Mouse (Mus musculus) thymus, adult 2 months (tissue): ENCODE measurements around the gene Hip1.

ENCODE experiments used
- CTCF ChIP-seq: fragments of 200-500 bp; IDR thresholded peaks from 2 replicates; pipeline ENCODE4 v1.5.1; 2012; ENCODE audit warnings: mild to moderate bottlenecking, control low read depth, low read length, moderate library complexity, borderline replicate concordance; ENCODE audit not compliant: control insufficient read depth, poor library complexity, insufficient read depth; ENCODE audit errors: extremely low read depth
- POLR2A ChIP-seq: fragments of 200-500 bp; IDR thresholded peaks from 2 replicates; pipeline ENCODE4 v1.6.1; 2012; ENCODE audit warnings: mild to moderate bottlenecking, low read length, control low read depth, moderate library complexity; ENCODE audit not compliant: control insufficient read depth, poor library complexity, insufficient read depth; ENCODE audit errors: extremely low read depth

- TF ChIP-seq CTCF (no peak), POLR2A (no peak)
Observed at GRCm38 (mm10) chr5:135433861-135434260, 111.1 kb downstream of the Hip1 start.
